23 mouse cellular contexts compared by ENCODE assay signal in genomic region chr12:25934526-25934925, GRCm38 (mm10).
DNase-seq lines count a peak whose midpoint lies in the region; ATAC-seq and TF ChIP-seq lines count a peak whose summit lies in the region.
"Had no signal": no experiment of that assay in that cellular context is flagged by ENCODE, and none has a peak within 500 bp of the region (broad histone marks: within the 10 kb centered on the region; RNA-seq: fewer than 3 reads in every experiment).

No protein-coding gene starts in this region.

- no peaks in the 10 kb centered on the region for H3K36me3 ChIP-seq in midbrain, postnatal 0 days (ENCODE audit: insufficient read depth, low read length)
- H3K36me3 ChIP-seq in midbrain, embryonic 11.5 days (ENCODE audit: control insufficient read depth, insufficient read depth, low read length) = no peaks in the 10 kb centered on the region
- H3K36me3 ChIP-seq: embryonic facial prominence, embryonic 15.5 days; forebrain, embryonic 10.5 days; G1E; hindbrain, embryonic 10.5 days; intestine, embryonic 15.5 days had no signal

- peak; percentile 7 for DNase-seq in midbrain, postnatal 0 days (ENCODE audit: low spot score)
- DNase-seq in midbrain, embryonic 11.5 days (ENCODE audit: low spot score, missing footprints) = no peak
- DNase-seq in cerebellum, adult 18-20 months = peak; percentile 27 to 37
- peak; percentile 37 to 66 for DNase-seq in cerebellum, postnatal 10 days
- DNase-seq in layer of hippocampus, adult 8-10 months (ENCODE audit: low spot score in 2 of 2) = no peak
- DNase-seq in kidney, adult 9 months = no peak
- no peak for DNase-seq in lung, postnatal 14 days
- DNase-seq: adrenal gland, adult 8-10 months; adrenal gland, postnatal 36 days; embryo, embryonic 11 days; gastrocnemius, adult 2 months; gastrocnemius, postnatal 36 days; heart, adult 2 months; kidney, adult 18-20 months had no signal

- H3K27ac ChIP-seq in midbrain, postnatal 0 days (ENCODE audit: low read depth, low read length) = no peak overlapping the region
- H3K27ac ChIP-seq in midbrain, embryonic 11.5 days (ENCODE audit: low read depth, low read length) = no peak overlapping the region
- H3K27ac ChIP-seq: embryonic facial prominence, embryonic 15.5 days; forebrain, embryonic 10.5 days; gastrocnemius, adult 2 months; heart, adult 2 months; hindbrain, embryonic 10.5 days; hindbrain, embryonic 14.5 days; intestine, embryonic 15.5 days had no signal

- ATAC-seq in midbrain, postnatal 0 days (ENCODE audit: low FRiP score) = no peak
- ATAC-seq in midbrain, embryonic 11.5 days (ENCODE audit: low FRiP score) = no peak
- ATAC-seq: forebrain, embryonic 14.5 days; intestine, embryonic 15.5 days had no signal

- no peak overlapping the region for H3K4me3 ChIP-seq in midbrain, postnatal 0 days (ENCODE audit: low read depth, low read length)
- H3K4me3 ChIP-seq in midbrain, embryonic 11.5 days (ENCODE audit: low read depth, low read length) = no peak overlapping the region
- H3K4me3 ChIP-seq: embryonic facial prominence, embryonic 15.5 days; erythroblast, embryonic 14.5 days; forebrain, embryonic 10.5 days; gastrocnemius, adult 2 months; heart, adult 2 months; hindbrain, embryonic 10.5 days; intestine, embryonic 15.5 days had no signal

- 90% methylated on average over 3 of the region's 3 CpGs for WGBS in midbrain, postnatal 0 days
- WGBS in midbrain, embryonic 11.5 days = 98% methylated on average over 3 of the region's 3 CpGs

- no peak overlapping the region for H3K4me2 ChIP-seq in midbrain, postnatal 0 days (ENCODE audit: low read depth, low read length, poor library complexity, severe bottlenecking)
- H3K4me2 ChIP-seq in midbrain, embryonic 11.5 days = no peak overlapping the region
- H3K4me2 ChIP-seq: embryonic facial prominence, embryonic 15.5 days; heart, embryonic 11.5 days; hindbrain, embryonic 14.5 days; intestine, embryonic 15.5 days had no signal

- H3K4me1 ChIP-seq in midbrain, postnatal 0 days (ENCODE audit: insufficient read depth, low read length) = no peaks in the 10 kb centered on the region
- no peaks in the 10 kb centered on the region for H3K4me1 ChIP-seq in midbrain, embryonic 11.5 days (ENCODE audit: control insufficient read depth, insufficient read depth, low read length)
- H3K4me1 ChIP-seq: embryonic facial prominence, embryonic 15.5 days; forebrain, embryonic 10.5 days; hindbrain, embryonic 10.5 days; intestine, embryonic 15.5 days had no signal

- no peak for TF ChIP-seq CTCF in midbrain, postnatal 0 days (IDR thresholded peaks at IDR 0.05)

- no peak overlapping the region for H3K9ac ChIP-seq in midbrain, postnatal 0 days (replicated peaks; ENCODE audit: low read length, poor library complexity, severe bottlenecking)
- H3K9ac ChIP-seq in midbrain, embryonic 11.5 days (ENCODE audit: low read length) = no peak overlapping the region
- H3K9ac ChIP-seq: embryonic facial prominence, embryonic 15.5 days; hindbrain, embryonic 14.5 days; intestine, embryonic 15.5 days had no signal

- no peaks in the 10 kb centered on the region for H3K9me3 ChIP-seq in midbrain, postnatal 0 days (ENCODE audit: low read length)
- H3K9me3 ChIP-seq in midbrain, embryonic 11.5 days (ENCODE audit: control insufficient read depth, low read length) = no peaks in the 10 kb centered on the region
- H3K9me3 ChIP-seq: embryonic facial prominence, embryonic 15.5 days; forebrain, embryonic 10.5 days; hindbrain, embryonic 10.5 days; intestine, embryonic 15.5 days had no signal

- H3K27me3 ChIP-seq in midbrain, postnatal 0 days (ENCODE audit: insufficient read depth, low read length) = no peaks in the 10 kb centered on the region
- no peaks in the 10 kb centered on the region for H3K27me3 ChIP-seq in midbrain, embryonic 11.5 days (ENCODE audit: control insufficient read depth, insufficient read depth, low read length)
- H3K27me3 ChIP-seq: embryonic facial prominence, embryonic 15.5 days; intestine, embryonic 15.5 days had no signal

Comparison
In these comparisons a context has a peak if more than half of its experiments do, and no peak if none do; other contexts are left out.
1. DNase-seq: peak in midbrain, postnatal 0 days (single experiment), cerebellum, adult 18-20 months (2 of 2) and cerebellum, postnatal 10 days (2 of 2); none in midbrain, embryonic 11.5 days (single experiment), layer of hippocampus, adult 8-10 months (0 of 2), kidney, adult 9 months (single experiment) and lung, postnatal 14 days (single experiment).